In genomic region chr11:84637268-84637667, GRCm38 (mm10) we compare ENCODE assay signal across 16 mouse cellular contexts.
DNase-seq lines count a peak whose midpoint lies in the region; ATAC-seq lines count a peak whose summit lies in the region.
"Had no signal": no experiment of that assay in that cellular context is flagged by ENCODE, and none has a peak within 500 bp of the region (broad histone marks: within the 10 kb centered on the region; RNA-seq: fewer than 3 reads in every experiment).

No protein-coding gene starts in this region.

- no peak overlapping the region for H3K27ac ChIP-seq in embryonic facial prominence, embryonic 15.5 days (replicated peaks)
- H3K27ac ChIP-seq in hindbrain, embryonic 11.5 days (ENCODE audit: low read depth, low read length), result peak overlapping the region; percentile 65; the same call in 1 of the 2 replicates
- peak overlapping the region; percentile 16; the same call in 1 of the 2 replicates for H3K27ac ChIP-seq in midbrain, embryonic 15.5 days
- H3K27ac ChIP-seq: heart, embryonic 15.5 days; limb, embryonic 15.5 days had no signal

- H3K4me3 ChIP-seq in embryonic facial prominence, embryonic 15.5 days (replicated peaks), result no peak overlapping the region
- no peak overlapping the region for H3K4me3 ChIP-seq in hindbrain, embryonic 11.5 days (ENCODE audit: low read depth, low read length)
- no peak overlapping the region for H3K4me3 ChIP-seq in midbrain, embryonic 15.5 days
- H3K4me3 ChIP-seq: heart, embryonic 15.5 days; limb, embryonic 15.5 days had no signal

- no peak overlapping the region for H3K4me2 ChIP-seq in embryonic facial prominence, embryonic 15.5 days (replicated peaks)
- H3K4me2 ChIP-seq in hindbrain, embryonic 11.5 days (replicated peaks; ENCODE audit: low read depth, low read length), result no peak overlapping the region
- H3K4me2 ChIP-seq in midbrain, embryonic 15.5 days, result no peak overlapping the region
- H3K4me2 ChIP-seq: heart, embryonic 15.5 days; limb, embryonic 15.5 days; lung, embryonic 14.5 days had no signal

- DNase-seq in kidney, adult 11 months, result peak; percentile 34
- no peak for DNase-seq in kidney, postnatal 14 days
- DNase-seq in hindbrain, embryonic 11.5 days (ENCODE audit: low spot score), result peak; percentile 45
- no peak for DNase-seq in layer of hippocampus, adult 8-10 months (ENCODE audit: low spot score in 2 of 2)
- DNase-seq in adrenal gland, postnatal 4 days (ENCODE audit: low spot score in 2 of 2), result no peak
- no peak for DNase-seq in frontal cortex, postnatal 36 days (ENCODE audit: low spot score in 2 of 2)
- DNase-seq: adrenal gland, postnatal 25 days; cerebellum, adult 11 months; layer of hippocampus, adult 9-11 months; lung, embryonic 14.5 days; right cerebral cortex, postnatal 14 days; thymus, postnatal 14 days had no signal

- H3K9me3 ChIP-seq in embryonic facial prominence, embryonic 15.5 days (replicated peaks), result no peaks in the 10 kb centered on the region
- H3K9me3 ChIP-seq in hindbrain, embryonic 11.5 days (ENCODE audit: control insufficient read depth, low read length), result no peaks in the 10 kb centered on the region
- H3K9me3 ChIP-seq in midbrain, embryonic 15.5 days, result no peaks in the 10 kb centered on the region
- H3K9me3 ChIP-seq: heart, embryonic 15.5 days; limb, embryonic 15.5 days had no signal

- H3K36me3 ChIP-seq in embryonic facial prominence, embryonic 15.5 days, result no peaks in the 10 kb centered on the region
- no peaks in the 10 kb centered on the region for H3K36me3 ChIP-seq in hindbrain, embryonic 11.5 days (ENCODE audit: control insufficient read depth, insufficient read depth, low read length)
- no peaks in the 10 kb centered on the region for H3K36me3 ChIP-seq in midbrain, embryonic 15.5 days (replicated peaks)
- H3K36me3 ChIP-seq: heart, embryonic 15.5 days; limb, embryonic 15.5 days had no signal

- ATAC-seq in embryonic facial prominence, embryonic 15.5 days (ENCODE audit: insufficient number of reproducible peaks, low FRiP score, low TSS enrichment, low read depth), result peak; percentile 48; the same call in 1 of the 2 replicates
- peak; percentile 77 for ATAC-seq in hindbrain, embryonic 11.5 days (ENCODE audit: low FRiP score)
- peak; percentile 62 for ATAC-seq in midbrain, embryonic 15.5 days (replicated peaks)

- H3K9ac ChIP-seq in embryonic facial prominence, embryonic 15.5 days, result no peak overlapping the region
- no peak overlapping the region for H3K9ac ChIP-seq in hindbrain, embryonic 11.5 days (ENCODE audit: low read depth, low read length)
- no peak overlapping the region for H3K9ac ChIP-seq in midbrain, embryonic 15.5 days
- H3K9ac ChIP-seq: heart, embryonic 15.5 days; limb, embryonic 15.5 days; lung, embryonic 14.5 days had no signal

- peaks cover 3% of the 10 kb centered on the region; the same call in 1 of the 2 replicates for H3K4me1 ChIP-seq in embryonic facial prominence, embryonic 15.5 days
- H3K4me1 ChIP-seq in hindbrain, embryonic 11.5 days (replicated peaks; ENCODE audit: control insufficient read depth, insufficient read depth, low read length), result peaks cover 2% of the 10 kb centered on the region; the same call in 1 of the 2 replicates
- H3K4me1 ChIP-seq in midbrain, embryonic 15.5 days, result peaks cover 38% of the 10 kb centered on the region

- peaks cover 48% of the 10 kb centered on the region for H3K27me3 ChIP-seq in embryonic facial prominence, embryonic 15.5 days
- 0 out of 2 replicates have a peak, but pooled peaks cover 2% of the 10 kb centered on the region for H3K27me3 ChIP-seq in hindbrain, embryonic 11.5 days (ENCODE audit: control insufficient read depth, insufficient read depth, low read length)
- peaks cover 3% of the 10 kb centered on the region; the same call in 1 of the 2 replicates for H3K27me3 ChIP-seq in midbrain, embryonic 15.5 days (replicated peaks)

- WGBS in embryonic facial prominence, embryonic 15.5 days, result 25% methylated on average over 8 of the region's 8 CpGs
- WGBS in hindbrain, embryonic 11.5 days, result 23% methylated on average over 8 of the region's 8 CpGs
- WGBS in midbrain, embryonic 15.5 days, result 9% methylated on average over 8 of the region's 8 CpGs

Comparison
In these comparisons a context has a peak if more than half of its experiments do, and no peak if none do; other contexts are left out.
1. DNase-seq: peak in kidney, adult 11 months (single experiment) and hindbrain, embryonic 11.5 days (single experiment); none in kidney, postnatal 14 days (single experiment), layer of hippocampus, adult 8-10 months (0 of 2), adrenal gland, postnatal 4 days (0 of 2) and frontal cortex, postnatal 36 days (0 of 2).
2. Peak in every context shown above with its lines, with median percentiles within 50 percentile points of each other: ATAC-seq.